Mouse (Mus musculus) adipocyte (in vitro differentiated cells): Measurements from ENCODE around the gene Trim16.

Experiments used
- DNase-seq: peaks from one replicate; pipeline ENCODE4 v3.0.0-alpha.2; 2016; ENCODE audit warnings: low spot score

The Trim16 gene

GRCm38 (mm10) chr11:62891763-62892162, 71.7 kb downstream of the Trim16 start:
- DNase-seq = no peak
